19 mouse cellular contexts compared by ENCODE assay signal in genomic region chr9:111869801-111870382, GRCm38 (mm10).
A peak's percentile ranks its signal among the peaks of the same experiment; 100 is the strongest.
DNase-seq lines count a peak whose midpoint lies in the region; ATAC-seq lines count a peak whose summit lies in the region.
"Had no signal": no experiment of that assay in that cellular context is flagged by ENCODE, and none has a peak within 500 bp of the region (broad histone marks: within the 10 kb centered on the region; RNA-seq: fewer than 3 reads in every experiment).

No protein-coding gene starts in this region.

- H3K27ac ChIP-seq in forebrain, embryonic 15.5 days (replicated peaks), result peak overlapping the region; percentile 54
- H3K27ac ChIP-seq in forebrain, embryonic 11.5 days (ENCODE audit: low read depth, low read length), result no peak overlapping the region
- H3K27ac ChIP-seq in midbrain, embryonic 15.5 days, result peak overlapping the region; percentile 58
- H3K27ac ChIP-seq in midbrain, embryonic 10.5 days (replicated peaks), result no peak overlapping the region
- H3K27ac ChIP-seq in forebrain, embryonic 16.5 days (ENCODE audit: low read length), result peak overlapping the region; percentile 63
- H3K27ac ChIP-seq: embryonic facial prominence, embryonic 10.5 days; heart, adult 2 months; heart, embryonic 15.5 days; hindbrain, embryonic 10.5 days had no signal

- no peak for DNase-seq in forebrain, embryonic 11.5 days (ENCODE audit: low spot score)
- no peak for DNase-seq in midbrain, embryonic 10.5 days (ENCODE audit: low spot score)
- DNase-seq in ovary, postnatal 14 days (ENCODE audit: low spot score), result no peak
- DNase-seq: cerebellum, adult 2 months; gastrocnemius, postnatal 14 days; heart, adult 2 months; heart, postnatal 14 days had no signal

- ATAC-seq in forebrain, embryonic 15.5 days (replicated peaks), result peak; percentile 51; the same call in 1 of the 2 replicates
- ATAC-seq in forebrain, embryonic 11.5 days (replicated peaks; ENCODE audit: low FRiP score), result no peak
- no peak for ATAC-seq in midbrain, embryonic 15.5 days (replicated peaks)
- ATAC-seq in forebrain, embryonic 16.5 days, result peak; percentile 55
- ATAC-seq: activated CD4-positive, CD25-positive, alpha-beta regulatory T cell, adult 4 months; inflammation-experienced regulatory T-cells, adult 6 months; Patski had no signal

- H3K4me1 ChIP-seq in forebrain, embryonic 15.5 days, result peaks cover 18% of the 10 kb centered on the region
- no peaks in the 10 kb centered on the region for H3K4me1 ChIP-seq in forebrain, embryonic 11.5 days (replicated peaks; ENCODE audit: control insufficient read depth, insufficient read depth, low read length)
- peaks cover 8% of the 10 kb centered on the region; the same call in 1 of the 2 replicates for H3K4me1 ChIP-seq in midbrain, embryonic 15.5 days
- no peaks in the 10 kb centered on the region for H3K4me1 ChIP-seq in midbrain, embryonic 10.5 days
- H3K4me1 ChIP-seq in forebrain, embryonic 16.5 days (replicated peaks; ENCODE audit: control insufficient read depth, insufficient read depth, low read length), result peaks cover 15% of the 10 kb centered on the region
- H3K4me1 ChIP-seq: embryonic facial prominence, embryonic 10.5 days; heart, embryonic 15.5 days; hindbrain, embryonic 10.5 days had no signal

- H3K9me3 ChIP-seq in forebrain, embryonic 15.5 days, result no peaks in the 10 kb centered on the region
- no peaks in the 10 kb centered on the region for H3K9me3 ChIP-seq in forebrain, embryonic 11.5 days (ENCODE audit: control insufficient read depth, low read length)
- H3K9me3 ChIP-seq in midbrain, embryonic 15.5 days, result no peaks in the 10 kb centered on the region
- no peaks in the 10 kb centered on the region for H3K9me3 ChIP-seq in midbrain, embryonic 10.5 days (replicated peaks)
- no peaks in the 10 kb centered on the region for H3K9me3 ChIP-seq in forebrain, embryonic 16.5 days (ENCODE audit: control insufficient read depth, low read length)
- H3K9me3 ChIP-seq: embryonic facial prominence, embryonic 10.5 days; heart, embryonic 15.5 days; hindbrain, embryonic 10.5 days had no signal

- WGBS in forebrain, embryonic 15.5 days, result 39% methylated on average over 4 of the region's 4 CpGs
- WGBS in forebrain, embryonic 11.5 days, result 81% methylated on average over 4 of the region's 4 CpGs
- WGBS in midbrain, embryonic 15.5 days, result 62% methylated on average over 4 of the region's 4 CpGs
- WGBS in midbrain, embryonic 10.5 days, result 93% methylated on average over 4 of the region's 4 CpGs
- WGBS in forebrain, embryonic 16.5 days, result 31% methylated on average over 4 of the region's 4 CpGs

- no peaks in the 10 kb centered on the region for H3K27me3 ChIP-seq in forebrain, embryonic 15.5 days
- H3K27me3 ChIP-seq in forebrain, embryonic 11.5 days (ENCODE audit: control insufficient read depth, insufficient read depth, low read length), result no peaks in the 10 kb centered on the region
- H3K27me3 ChIP-seq in midbrain, embryonic 15.5 days (replicated peaks), result no peaks in the 10 kb centered on the region
- no peaks in the 10 kb centered on the region for H3K27me3 ChIP-seq in midbrain, embryonic 10.5 days (ENCODE audit: low read depth, poor library complexity, severe bottlenecking)
- H3K27me3 ChIP-seq in forebrain, embryonic 16.5 days (replicated peaks; ENCODE audit: control insufficient read depth, insufficient read depth, low read length), result no peaks in the 10 kb centered on the region
- H3K27me3 ChIP-seq: CH12.LX; heart, embryonic 15.5 days; Patski had no signal

- H3K9ac ChIP-seq in forebrain, embryonic 15.5 days (replicated peaks), result no peak overlapping the region
- no peak overlapping the region for H3K9ac ChIP-seq in forebrain, embryonic 11.5 days (ENCODE audit: low read length)
- no peak overlapping the region for H3K9ac ChIP-seq in midbrain, embryonic 15.5 days
- H3K9ac ChIP-seq in forebrain, embryonic 16.5 days (replicated peaks; ENCODE audit: low read depth, low read length), result no peak overlapping the region
- H3K9ac ChIP-seq: heart, embryonic 15.5 days; hindbrain, embryonic 14.5 days had no signal

- no peak overlapping the region for H3K4me3 ChIP-seq in forebrain, embryonic 15.5 days
- no peak overlapping the region for H3K4me3 ChIP-seq in forebrain, embryonic 11.5 days (ENCODE audit: low read depth, low read length)
- H3K4me3 ChIP-seq in midbrain, embryonic 15.5 days, result no peak overlapping the region
- H3K4me3 ChIP-seq in midbrain, embryonic 10.5 days, result no peak overlapping the region
- no peak overlapping the region for H3K4me3 ChIP-seq in forebrain, embryonic 16.5 days (replicated peaks; ENCODE audit: low read length)
- H3K4me3 ChIP-seq: embryonic facial prominence, embryonic 10.5 days; heart, adult 2 months; heart, embryonic 15.5 days; hindbrain, embryonic 10.5 days had no signal

- H3K4me2 ChIP-seq in forebrain, embryonic 15.5 days (replicated peaks), result no peak overlapping the region
- H3K4me2 ChIP-seq in forebrain, embryonic 11.5 days (ENCODE audit: low read depth, low read length, severe bottlenecking), result no peak overlapping the region
- H3K4me2 ChIP-seq in midbrain, embryonic 15.5 days, result no peak overlapping the region
- no peak overlapping the region for H3K4me2 ChIP-seq in forebrain, embryonic 16.5 days (ENCODE audit: low read length)
- H3K4me2 ChIP-seq: heart, embryonic 11.5 days; heart, embryonic 15.5 days; hindbrain, embryonic 14.5 days had no signal

- no peaks in the 10 kb centered on the region for H3K36me3 ChIP-seq in forebrain, embryonic 15.5 days
- no peaks in the 10 kb centered on the region for H3K36me3 ChIP-seq in forebrain, embryonic 11.5 days (ENCODE audit: control insufficient read depth, insufficient read depth, low read length)
- no peaks in the 10 kb centered on the region for H3K36me3 ChIP-seq in midbrain, embryonic 15.5 days (replicated peaks)
- no peaks in the 10 kb centered on the region for H3K36me3 ChIP-seq in midbrain, embryonic 10.5 days
- H3K36me3 ChIP-seq in forebrain, embryonic 16.5 days (ENCODE audit: control insufficient read depth, insufficient read depth), result no peaks in the 10 kb centered on the region
- H3K36me3 ChIP-seq: embryonic facial prominence, embryonic 10.5 days; heart, embryonic 15.5 days; hindbrain, embryonic 10.5 days had no signal

Comparison
In these comparisons a context has a peak if more than half of its experiments do, and no peak if none do; other contexts are left out.
1. ATAC-seq: peak in forebrain, embryonic 15.5 days (single experiment) and forebrain, embryonic 16.5 days (single experiment); none in forebrain, embryonic 11.5 days (single experiment) and midbrain, embryonic 15.5 days (single experiment).
2. H3K27ac ChIP-seq: peak in forebrain, embryonic 15.5 days (single experiment), midbrain, embryonic 15.5 days (single experiment) and forebrain, embryonic 16.5 days (single experiment); none in forebrain, embryonic 11.5 days (single experiment) and midbrain, embryonic 10.5 days (single experiment).